Mouse (Mus musculus) ES-Bruce4 (cell line): Measurements from ENCODE around the gene C8g.

ENCODE experiments used
- CTCF ChIP-seq: IDR thresholded peaks from one replicate; pipeline ENCODE4 v1.8.1; 2011; ENCODE audit warnings: low read depth, low read length
- EP300 ChIP-seq: IDR thresholded peaks from 2 replicates; pipeline ENCODE4 v1.6.1; 2011; ENCODE audit warnings: low read depth, low read length; ENCODE audit not compliant: insufficient read depth

- TF ChIP-seq EP300, result no peak
- TF ChIP-seq CTCF, result peak; percentile 70
Measured at GRCm38 (mm10) chr2:25551186-25551585, 49.7 kb upstream of the C8g start.
